Mouse (Mus musculus): ENCODE results near the gene Mmp15.

- TF ChIP-seq POLR2A (IDR thresholded peaks at IDR 0.05; ENCODE audit: insufficient read depth, low read length) (no peak), CTCF (IDR thresholded peaks at IDR 0.05; ENCODE audit: low read depth, low read length) (no peak), EP300 (IDR thresholded peaks at IDR 0.05; ENCODE audit: insufficient read depth, low read depth, low read length) (no peak)
These were observed 3.0 kb upstream of the Mmp15 start for GRCm38 (mm10) chr8:95348811-95349630.
